Mouse (Mus musculus) embryonic fibroblast, embryonic 13.5 days (primary cell): ENCODE measurements around the gene H2-T22. TPM values are rescaled to one million over a fixed set of nuclear protein-coding genes. Genes with fewer than 3 reads are reported as not detected.
A peak's percentile ranks its signal among the peaks of the same experiment; 100 is the strongest.
"Not testable (repeated sequence)": the region's sequence is repeated elsewhere in the genome, so short reads cannot be mapped to it uniquely, and the experiment has no call there.

Source experiments
- H3K27ac ChIP-seq: 2 replicates; pipeline ENCODE4 v1.5.1; 2012; ENCODE audit warnings: low read length, control low read depth, inconsistent platforms; ENCODE audit not compliant: insufficient read depth
- H3K4me1 ChIP-seq: 2 replicates; pipeline ENCODE4 v1.6.1; 2011; ENCODE audit warnings: low read length; ENCODE audit not compliant: control insufficient read depth, insufficient read depth
- H3K4me3 ChIP-seq: 2 replicates; pipeline ENCODE4 v1.5.1; 2011; ENCODE audit warnings: mild to moderate bottlenecking, control low read depth, low read length; ENCODE audit not compliant: insufficient read depth
- CTCF ChIP-seq: IDR thresholded peaks from 2 replicates; pipeline ENCODE4 v1.5.1; 2011; ENCODE audit warnings: mild to moderate bottlenecking, control low read depth, low read length, moderate library complexity, borderline replicate concordance; ENCODE audit not compliant: insufficient read depth
- POLR2A ChIP-seq: IDR thresholded peaks from 2 replicates; pipeline ENCODE4 v1.6.1; 2011; ENCODE audit warnings: low read depth, mild to moderate bottlenecking, control low read depth, low read length, moderate library complexity
- polyA plus RNA-seq: library from polyadenylated mRNA; stranded (reverse); fragments of >200 nt; gene quantifications from 2 replicates; pipeline ENCODE4 v1.2.4, GENCODE M21; 2011; ENCODE audit warnings: low read depth; ENCODE audit not compliant: missing spikeins, insufficient read length

The H2-T22 gene
- 50.4 and 54.1 TPM in 2 replicates for polyA plus RNA-seq

DNA sequence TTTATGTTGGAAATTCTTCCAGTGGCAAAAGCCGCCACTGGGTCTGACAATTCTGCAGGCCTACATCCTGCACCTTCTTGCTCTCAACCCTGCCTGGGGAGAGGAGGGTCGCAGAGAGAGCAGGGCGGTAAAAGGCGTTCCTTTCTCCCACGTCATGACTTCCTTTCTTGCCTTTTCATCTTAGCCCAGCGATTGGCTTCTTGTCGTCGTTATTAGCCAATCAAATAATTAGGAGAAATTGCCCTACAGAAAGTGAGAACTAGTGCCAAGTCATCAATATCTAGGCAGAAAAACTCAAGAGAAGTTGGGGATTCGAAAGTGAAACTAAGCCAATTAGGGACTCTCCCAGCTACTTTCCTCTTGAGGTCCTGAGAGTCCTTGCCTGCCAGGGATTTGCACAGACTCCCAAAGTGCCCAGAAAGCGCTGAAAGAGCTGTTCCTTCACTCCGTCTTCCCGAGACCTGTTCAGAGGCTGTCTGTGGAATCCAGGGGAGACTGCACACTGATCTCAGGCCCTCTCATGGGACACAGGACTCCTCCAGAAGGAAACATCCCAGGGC, at the start of gene H2-T22, which contains the start of gene Gm6034:
Gene H2-T22, minus strand, starts transcription at position 138 of the 560 bp plus-strand sequence.
Gene Gm6034, plus strand, starts transcription at position 352 of the 560 bp plus-strand sequence.
- H3K4me1 ChIP-seq: not testable (repeated sequence)
- H3K27ac ChIP-seq: 0 out of 2 replicates have a peak within 1 kb of the TSS, but pooled peaks have one; percentile 8
- TF ChIP-seq POLR2A: peak; percentile 93
- peak within 1 kb of the TSS; percentile 39 for H3K4me3 ChIP-seq

DNA sequence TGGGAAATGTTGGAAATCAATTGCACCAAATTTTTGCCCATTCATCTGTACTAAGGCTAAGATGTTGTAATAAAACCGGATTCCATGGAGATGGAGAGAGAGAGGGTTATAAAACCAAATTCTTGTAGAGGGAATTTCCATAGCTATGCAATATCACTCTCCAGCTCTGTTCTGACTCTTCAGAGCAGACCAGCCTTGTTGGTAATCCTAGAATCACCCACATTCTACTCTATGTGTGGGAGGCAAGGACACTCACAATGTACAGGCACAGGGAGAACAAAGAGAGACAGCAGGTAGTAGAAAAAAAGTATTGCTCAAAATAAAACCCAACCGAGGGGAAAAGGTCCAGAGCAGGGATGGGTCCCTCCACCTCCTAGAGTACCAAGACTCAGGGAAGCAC, 49.4 kb upstream of the H2-T22 start:
- not testable (repeated sequence) for H3K4me1 ChIP-seq, H3K27ac ChIP-seq, H3K4me3 ChIP-seq

DNA sequence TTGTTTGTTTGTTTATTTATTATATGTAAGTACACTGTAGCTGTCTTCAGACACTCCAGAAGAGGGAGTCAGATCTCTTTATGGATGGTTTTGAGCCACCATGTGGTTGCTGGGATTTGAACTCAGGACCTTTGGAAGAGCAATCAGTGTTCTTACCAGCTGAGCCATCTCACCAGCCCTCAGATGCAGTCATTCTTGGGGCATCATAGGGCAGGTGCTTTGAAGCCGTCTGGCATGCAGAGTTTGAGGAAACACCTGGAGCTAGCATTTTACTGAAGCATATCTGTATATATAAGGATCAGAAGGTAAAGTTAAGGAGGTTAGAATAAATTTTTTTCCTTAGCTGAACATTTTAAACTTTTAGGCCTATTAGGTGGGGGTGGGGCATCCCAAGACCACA, 43.4 kb upstream of the H2-T22 start:
- H3K27ac ChIP-seq, H3K4me1 ChIP-seq, H3K4me3 ChIP-seq: not testable (repeated sequence)

DNA sequence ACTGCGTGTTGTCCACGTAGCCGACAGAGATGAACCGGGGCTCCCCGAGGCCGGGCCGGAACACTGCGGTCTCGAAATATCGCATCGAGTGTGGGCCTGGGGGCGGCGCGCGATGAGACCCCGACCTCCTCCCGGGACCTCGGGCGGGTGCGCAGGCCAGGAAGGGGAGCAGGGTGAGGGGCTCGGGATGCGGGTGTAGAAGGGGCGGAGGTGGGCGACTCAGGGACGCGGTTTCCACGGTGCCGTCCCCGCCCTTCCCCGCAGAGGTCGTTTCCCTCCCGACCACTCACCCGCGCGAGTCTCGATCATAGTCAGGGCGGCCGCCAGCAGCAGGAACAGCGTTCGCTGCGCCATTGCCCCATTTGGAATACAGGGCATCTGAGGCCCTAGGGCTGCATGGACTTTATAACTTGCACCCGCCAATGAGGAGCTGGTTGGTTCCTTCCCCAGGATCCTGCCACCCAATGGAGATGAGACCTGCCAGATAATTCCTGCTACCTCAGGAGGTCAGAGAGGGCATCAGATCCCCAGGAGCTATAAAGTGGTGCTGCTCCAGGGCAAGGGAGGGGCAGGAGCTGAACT, 41.4 kb upstream of the H2-T22 start:
- Histone ChIP-seq H3K4me1 (no peaks in the 10 kb centered on the region), H3K27ac (no peak overlapping the region), H3K4me3 (peak overlapping the region; percentile 48)
- no peak for TF ChIP-seq CTCF
- TF ChIP-seq POLR2A: no peak

DNA sequence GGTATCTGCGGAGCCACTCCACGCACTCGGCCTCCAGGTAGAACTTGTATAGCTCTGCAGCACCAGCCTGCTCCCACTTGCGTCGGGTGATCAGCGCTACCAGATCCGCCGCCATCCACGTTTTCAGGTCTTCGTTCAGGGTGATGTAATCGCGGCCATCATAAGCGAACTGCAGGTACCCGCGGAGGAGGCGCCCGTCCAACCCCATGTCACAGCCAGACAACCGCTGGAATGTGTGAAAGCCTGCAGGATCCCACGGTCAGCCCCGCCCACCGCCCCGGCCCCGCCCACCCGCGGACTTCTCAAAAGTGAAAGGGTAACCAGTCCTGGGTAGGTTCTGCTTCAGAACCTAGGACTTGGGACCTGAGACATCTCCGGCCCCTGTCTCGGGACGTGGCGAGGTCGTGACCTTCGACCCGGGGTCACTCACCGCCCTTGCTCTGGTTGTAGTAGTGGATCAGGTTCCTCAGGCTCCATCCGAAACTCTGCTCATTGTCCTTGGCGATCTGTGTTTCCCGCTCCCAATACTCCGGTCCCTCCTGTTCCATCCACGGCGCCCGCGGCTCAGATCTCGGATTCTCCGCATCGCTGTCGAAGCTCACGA, 40.8 kb upstream of the H2-T22 start:
- Histone ChIP-seq H3K4me1 (no peaks in the 10 kb centered on the region), H3K4me3 (peak overlapping the region; percentile 48), H3K27ac (no peak overlapping the region)
- no peak for TF ChIP-seq POLR2A
- no peak for TF ChIP-seq CTCF

DNA sequence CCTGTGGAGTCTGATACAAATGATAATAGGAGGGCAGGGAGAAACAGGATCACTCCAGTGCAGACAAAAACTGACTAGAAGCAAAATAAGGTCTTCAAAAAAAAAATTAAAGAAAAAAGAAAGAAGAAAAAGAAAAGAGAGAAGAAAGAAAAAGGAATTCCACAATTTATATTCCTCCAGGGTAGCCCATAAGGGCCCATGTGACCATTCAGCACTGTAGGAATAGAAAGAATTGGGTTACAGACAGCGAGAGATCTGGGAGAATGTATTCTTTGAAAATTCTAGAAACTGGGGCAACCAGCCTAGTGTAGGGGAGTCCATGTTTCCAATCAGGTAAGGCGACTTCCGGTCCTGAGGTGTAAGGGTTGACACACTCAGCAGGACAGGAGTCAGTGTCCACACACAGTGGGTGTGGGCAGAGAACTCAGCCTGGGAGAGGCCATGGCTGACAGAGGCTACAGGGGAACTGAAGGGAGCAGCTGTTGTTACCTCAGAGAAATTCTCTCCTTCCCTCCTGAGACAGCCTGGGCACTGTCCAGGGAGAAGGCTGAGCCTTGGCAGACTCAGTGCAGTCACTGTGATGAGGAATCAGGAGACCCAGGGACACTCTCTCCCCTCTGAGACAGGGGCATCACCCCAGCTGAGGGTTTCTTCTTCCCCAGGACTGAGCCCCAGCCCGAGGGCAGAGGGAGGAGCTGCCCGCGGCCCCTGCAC, 40.1 kb upstream of the H2-T22 start:
- peak overlapping the region; percentile 34; the same call in 1 of the 2 replicates for H3K4me3 ChIP-seq
- not testable (repeated sequence) for H3K27ac ChIP-seq, H3K4me1 ChIP-seq

DNA sequence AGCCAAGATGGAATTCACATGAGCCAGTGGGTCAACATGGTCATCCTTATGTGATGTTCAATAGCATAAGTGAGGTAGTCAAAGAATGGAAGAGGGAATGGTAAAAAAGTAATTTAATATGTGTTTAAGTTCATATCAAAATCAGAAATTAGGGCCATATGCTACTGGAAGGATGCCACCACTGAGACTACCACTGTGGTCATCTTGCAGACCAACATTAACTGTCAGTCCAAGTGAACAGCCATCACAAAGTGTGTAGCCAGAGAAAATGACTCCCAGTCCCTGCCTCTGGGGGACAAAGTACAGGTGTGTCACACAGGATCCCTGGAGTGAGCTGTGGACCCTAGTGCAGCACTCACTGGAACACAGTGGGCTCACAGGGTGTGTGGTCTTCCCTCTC, 39.4 kb upstream of the H2-T22 start:
- H3K4me3 ChIP-seq, H3K27ac ChIP-seq, H3K4me1 ChIP-seq: not testable (repeated sequence)

DNA sequence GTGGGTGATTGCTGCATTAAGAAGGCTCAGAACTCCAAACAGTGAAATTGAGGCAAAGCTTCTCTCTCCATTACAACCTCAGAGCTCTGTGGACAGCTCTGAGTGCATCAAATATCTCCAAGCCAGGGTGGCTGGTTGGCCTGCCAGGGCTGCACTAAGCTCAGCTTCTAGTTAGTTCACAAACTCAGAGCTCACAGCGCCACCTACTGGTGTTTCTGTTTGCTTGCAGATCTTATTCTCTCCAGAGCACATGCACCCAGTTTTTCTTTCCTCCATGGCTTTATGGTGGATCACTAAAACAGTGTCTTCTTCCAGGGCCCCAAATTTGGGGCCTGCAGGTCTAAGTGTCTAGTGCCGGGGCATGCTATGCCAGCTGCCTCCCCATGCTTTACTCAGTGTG, 18.3 kb upstream of the H2-T22 start:
- H3K27ac ChIP-seq: no peak overlapping the region
- no peaks in the 10 kb centered on the region for H3K4me1 ChIP-seq
- TF ChIP-seq POLR2A: no peak
- TF ChIP-seq CTCF: peak; percentile 45
- no peak overlapping the region for H3K4me3 ChIP-seq

DNA sequence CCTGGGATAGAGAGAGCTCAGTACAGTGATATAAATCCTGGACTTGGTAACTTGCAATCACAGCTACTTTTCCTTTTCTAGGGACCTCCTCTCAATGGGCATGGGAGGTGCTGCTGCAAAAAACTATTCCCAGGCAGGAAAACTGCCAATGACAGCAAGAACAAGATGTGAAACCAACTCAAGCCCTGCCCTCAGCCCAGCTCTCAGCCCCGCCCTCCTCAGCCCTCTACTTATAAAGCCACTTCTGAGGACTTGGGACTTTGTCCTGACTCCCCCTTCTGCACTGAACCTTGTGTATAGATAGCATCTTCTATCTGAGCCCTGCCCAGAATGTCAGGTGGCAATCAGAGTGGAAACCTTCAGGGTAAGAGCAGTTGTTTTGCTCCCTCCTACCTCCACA, 15.8 kb upstream of the H2-T22 start, which contains the start of gene Gm11127:
Gene Gm11127, minus strand, starts transcription at position 10 of the 400 bp plus-strand sequence.
- not testable (repeated sequence) for H3K4me1 ChIP-seq, H3K27ac ChIP-seq, H3K4me3 ChIP-seq

DNA sequence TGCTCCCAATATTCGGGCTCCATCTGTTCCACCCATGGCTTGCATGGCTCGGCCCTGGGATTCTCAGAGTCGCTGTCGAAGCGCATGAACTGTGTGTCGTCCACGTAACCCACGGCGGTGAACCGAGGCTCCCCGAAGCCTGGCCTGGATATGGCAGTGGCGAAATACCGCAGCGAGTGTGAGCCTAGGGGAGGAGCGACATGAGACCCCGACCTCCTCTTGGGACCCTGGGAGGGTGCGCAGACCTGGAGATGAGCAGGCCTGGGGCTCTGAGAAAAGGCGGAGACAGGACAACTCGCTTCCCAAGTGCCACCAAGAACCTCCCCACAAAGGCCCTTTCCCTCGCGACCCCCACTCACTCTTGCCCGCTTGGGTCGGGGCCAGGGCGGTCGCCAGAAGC, 15.4 kb upstream of the H2-T22 start:
- not testable (repeated sequence) for H3K4me1 ChIP-seq, H3K27ac ChIP-seq, H3K4me3 ChIP-seq

DNA sequence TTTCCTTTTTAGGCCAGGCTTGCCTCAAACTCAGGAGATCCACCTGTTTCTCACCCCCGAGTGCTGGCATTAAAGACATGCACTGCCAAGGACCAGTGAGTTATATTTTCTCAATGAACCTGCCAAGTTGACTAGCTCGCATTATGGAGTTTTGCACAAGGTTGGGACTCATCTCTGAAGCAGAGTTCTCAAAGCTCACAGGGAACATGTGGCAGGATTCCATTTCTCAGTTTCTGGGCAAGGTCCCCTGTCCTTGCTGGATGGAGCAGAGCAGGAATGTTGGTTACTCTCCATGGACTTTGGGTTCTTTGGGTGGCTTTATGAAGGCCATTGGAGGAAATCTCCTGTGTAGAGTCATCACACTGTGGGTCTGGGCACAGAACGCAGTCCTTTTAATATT, 739 bp upstream of the H2-T22 start:
- Histone ChIP-seq H3K4me3 (peak overlapping the region; percentile 39), H3K4me1 (no peaks in the 10 kb centered on the region; the same call in 1 of the 2 replicates), H3K27ac (0 out of 2 replicates have a peak overlapping the region, but pooled peaks have one; percentile 8)
- TF ChIP-seq POLR2A (no peak), CTCF (no peak)

DNA sequence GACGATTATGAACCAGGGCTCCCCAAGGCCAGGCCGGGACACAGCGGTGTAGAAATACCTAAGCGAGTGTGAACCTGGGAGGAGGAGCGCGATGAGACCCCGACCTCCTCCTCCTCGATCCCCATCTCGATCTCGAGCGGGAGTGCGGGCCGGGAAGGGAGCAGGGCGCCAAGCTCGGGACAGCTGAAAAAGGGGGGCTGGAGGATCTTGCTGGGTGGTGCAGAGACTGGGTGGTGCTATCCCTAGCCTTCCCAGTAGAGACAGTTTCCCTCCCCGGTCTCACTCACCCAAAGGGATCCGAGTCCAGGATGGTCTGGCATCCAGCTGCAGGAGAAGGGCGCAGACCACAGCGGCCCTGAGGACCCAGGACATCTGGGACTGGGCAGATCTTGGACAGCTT, 492 bp downstream of the H2-T22 start:
- peak overlapping the region; percentile 39 for H3K4me3 ChIP-seq
- not testable (repeated sequence) for H3K4me1 ChIP-seq, H3K27ac ChIP-seq

DNA sequence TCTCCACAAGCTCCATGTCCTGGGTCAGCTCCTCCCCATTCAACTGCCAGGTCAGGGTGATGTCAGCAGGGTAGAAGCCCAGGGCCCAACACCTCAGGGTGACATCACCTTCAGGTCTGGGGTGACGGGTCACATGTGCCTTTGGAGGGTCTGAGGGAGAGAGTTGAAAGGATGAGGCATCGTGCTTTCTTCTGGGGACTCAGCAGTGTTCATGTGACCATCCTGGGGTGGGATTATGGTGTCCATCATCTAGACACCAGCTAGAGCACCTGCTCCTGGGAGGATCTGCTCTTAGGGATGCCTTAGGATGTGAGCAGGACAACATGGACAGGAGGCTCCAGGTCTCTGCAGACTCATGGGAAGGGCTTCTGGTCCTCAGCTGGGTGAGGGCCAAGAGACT, 1.9 kb downstream of the H2-T22 start:
- H3K4me1 ChIP-seq, H3K27ac ChIP-seq, H3K4me3 ChIP-seq: not testable (repeated sequence)

DNA sequence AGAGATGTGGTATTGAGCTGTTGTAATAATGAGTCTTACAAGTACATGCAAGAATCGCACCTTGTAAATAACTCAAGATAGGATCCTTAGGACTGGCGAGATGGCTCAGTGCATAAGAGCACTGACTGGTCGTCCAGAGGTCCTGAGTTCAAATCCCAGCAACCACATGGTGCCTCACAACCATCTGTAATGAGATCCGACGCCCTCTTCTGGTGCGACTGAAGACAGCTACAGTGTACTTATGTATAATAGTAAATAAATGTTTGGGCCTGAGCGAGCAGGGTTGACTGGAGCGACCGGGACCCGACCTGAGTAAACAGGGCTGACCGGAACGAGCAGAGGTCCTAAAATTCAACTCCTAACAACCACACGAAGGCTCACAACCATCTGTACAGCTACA, 6.4 kb downstream of the H2-T22 start:
- H3K4me1 ChIP-seq, H3K27ac ChIP-seq, H3K4me3 ChIP-seq: not testable (repeated sequence)

DNA sequence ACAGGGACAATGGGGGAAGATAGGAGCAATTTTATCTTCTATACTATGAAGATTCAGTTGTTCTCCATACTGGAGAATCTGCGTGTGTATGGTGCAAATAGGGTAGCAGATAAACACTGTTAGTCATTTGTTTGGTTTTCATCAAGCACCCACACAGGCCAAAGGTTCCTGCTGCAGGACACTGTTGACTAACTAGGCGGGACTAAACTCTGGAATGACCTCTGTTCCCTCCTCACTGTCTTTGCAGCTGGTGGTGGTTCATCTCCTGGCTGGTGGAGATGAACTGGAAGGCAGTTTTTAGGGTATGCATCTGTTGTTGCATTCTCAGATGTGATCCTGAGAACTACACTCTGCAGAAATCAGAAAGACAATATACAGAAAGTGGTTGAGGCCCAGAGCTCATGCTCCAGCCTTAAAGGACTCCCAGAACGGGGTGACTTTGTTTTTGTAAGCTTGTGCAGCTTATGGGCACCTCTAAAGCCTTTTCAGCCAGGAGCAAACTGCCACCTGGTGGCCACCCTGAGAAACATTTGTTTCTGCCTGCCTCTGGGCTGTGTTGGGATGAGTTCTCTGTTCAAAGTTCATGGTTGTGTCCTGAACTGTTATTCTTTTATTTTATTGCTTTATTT, 7.4 kb downstream of the H2-T22 start:
- H3K4me3 ChIP-seq, H3K4me1 ChIP-seq, H3K27ac ChIP-seq: not testable (repeated sequence)
